Mouse (Mus musculus): ENCODE measurements around the gene Mvd. TPM values are rescaled to one million over a fixed set of nuclear protein-coding genes. Genes with fewer than 3 reads are reported as not detected.

Gene Mvd
- total and polyA plus RNA-seq, 2 experiments from 2014 or later, result 5.3 to 11.4 TPM

DNA sequence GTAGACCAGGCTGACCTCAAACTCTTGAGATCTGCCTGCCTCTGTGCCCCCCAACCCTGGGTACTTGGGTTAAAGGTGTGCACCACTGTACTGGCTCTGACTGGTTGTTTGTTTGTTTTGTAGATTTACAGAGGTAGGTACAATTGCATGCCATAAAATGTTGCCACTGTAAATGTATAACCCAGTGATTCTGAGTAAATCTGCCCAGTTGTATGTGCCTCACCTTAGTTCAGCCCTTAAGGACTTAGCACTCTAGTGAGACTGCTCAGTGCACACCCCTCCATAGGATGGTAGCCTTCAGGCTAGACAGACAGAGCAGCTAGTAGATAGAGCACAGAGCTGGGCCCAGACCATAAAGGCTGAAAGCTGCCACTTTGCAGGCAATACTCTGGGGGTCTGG is 49.5 kb downstream of the Mvd start:
- H3K4me1 ChIP-seq (ENCODE audit: control insufficient read depth, insufficient read depth), result no peaks in the 10 kb centered on the region
- peaks cover 72% of the 10 kb centered on the region for H3K36me3 ChIP-seq (replicated peaks; ENCODE audit: control insufficient read depth, insufficient read depth, low read length)

GRCm38 (mm10) chr8:122390758-122391157 is 52.5 kb downstream of the Mvd start:
- Histone ChIP-seq H3K4me2 (ENCODE audit: low read depth, low read length) (no peak overlapping the region), H3K4me1 (ENCODE audit: control insufficient read depth, insufficient read depth) (no peaks in the 10 kb centered on the region), H3K9me3 (replicated peaks; ENCODE audit: control insufficient read depth, low read length) (no peaks in the 10 kb centered on the region), H3K4me3 (ENCODE audit: low read depth, low read length) (no peak overlapping the region), H3K9ac (replicated peaks; ENCODE audit: low read depth, low read length) (no peak overlapping the region), H3K36me3 (replicated peaks; ENCODE audit: control insufficient read depth, insufficient read depth, low read length) (peaks cover 80% of the 10 kb centered on the region), H3K27me3 (ENCODE audit: control insufficient read depth, insufficient read depth, low read length) (no peaks in the 10 kb centered on the region), H3K27ac (ENCODE audit: low read depth) (no peak overlapping the region)
- no peak for TF ChIP-seq EP300 (IDR thresholded peaks at IDR 0.05; ENCODE audit: low read depth)
- no peak for TF ChIP-seq CTCF (IDR thresholded peaks at IDR 0.05; ENCODE audit: low read depth)
- 79% methylated on average over 3 of the region's 3 CpGs for WGBS
- no peak for ATAC-seq (ENCODE audit: insufficient read depth, low read depth)
- DNase-seq (ENCODE audit: low spot score), result no peak

More for the DNA sequence above, 49.5 kb downstream of the Mvd start:
- no peak overlapping the region for H3K9ac ChIP-seq (replicated peaks; ENCODE audit: low read depth, low read length)
- H3K4me3 ChIP-seq (ENCODE audit: low read depth, low read length), result no peak overlapping the region
- H3K27ac ChIP-seq (ENCODE audit: low read depth), result no peak overlapping the region
- DNase-seq (ENCODE audit: low spot score) (no peak), ATAC-seq (ENCODE audit: insufficient read depth, low read depth) (no peak)
- H3K27me3 ChIP-seq (ENCODE audit: control insufficient read depth, insufficient read depth, low read length), result no peaks in the 10 kb centered on the region
- H3K9me3 ChIP-seq (replicated peaks; ENCODE audit: control insufficient read depth, low read length), result no peaks in the 10 kb centered on the region
- TF ChIP-seq EP300 (IDR thresholded peaks at IDR 0.05; ENCODE audit: low read depth) (no peak), CTCF (IDR thresholded peaks at IDR 0.05; ENCODE audit: low read depth) (no peak)
- H3K4me2 ChIP-seq (ENCODE audit: low read depth, low read length), result no peak overlapping the region

DNA sequence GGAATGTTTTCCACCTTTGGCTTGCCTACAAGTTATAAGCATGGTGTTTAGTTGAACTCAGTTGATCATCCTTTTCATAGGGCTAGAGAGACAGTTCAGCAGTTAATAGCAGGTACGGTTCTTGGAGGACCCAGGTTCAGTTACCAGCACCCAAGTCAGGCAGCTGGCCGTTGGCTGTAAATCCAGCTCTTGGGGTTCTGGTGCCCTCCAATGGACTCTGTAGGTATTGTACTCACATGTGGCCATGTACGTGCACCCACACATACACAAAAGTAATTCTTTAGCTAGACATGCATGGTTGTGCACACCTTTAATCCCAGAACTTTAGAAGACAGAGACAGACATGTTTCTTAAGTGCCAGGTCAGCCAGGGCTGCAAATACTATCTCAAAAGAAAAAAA is 53.9 kb downstream of the Mvd start:
- Histone ChIP-seq H3K27me3 (ENCODE audit: control insufficient read depth, insufficient read depth, low read length) (no peaks in the 10 kb centered on the region), H3K4me1 (ENCODE audit: control insufficient read depth, insufficient read depth) (no peaks in the 10 kb centered on the region), H3K4me2 (ENCODE audit: low read depth, low read length) (no peak overlapping the region), H3K4me3 (ENCODE audit: low read depth, low read length) (no peak overlapping the region), H3K9ac (replicated peaks; ENCODE audit: low read depth, low read length) (no peak overlapping the region), H3K36me3 (replicated peaks; ENCODE audit: control insufficient read depth, insufficient read depth, low read length) (peaks cover 84% of the 10 kb centered on the region), H3K9me3 (replicated peaks; ENCODE audit: control insufficient read depth, low read length) (no peaks in the 10 kb centered on the region), H3K27ac (ENCODE audit: low read depth) (no peak overlapping the region)
- WGBS, result 92% methylated on average over 3 of the region's 3 CpGs
- ATAC-seq (ENCODE audit: insufficient read depth, low read depth) (no peak), DNase-seq (ENCODE audit: low spot score) (no peak)
- TF ChIP-seq EP300 (IDR thresholded peaks at IDR 0.05; ENCODE audit: low read depth) (no peak), CTCF (IDR thresholded peaks at IDR 0.05; ENCODE audit: low read depth) (no peak)

Small RNAs within 50 kb of the gene (microRNA-seq; reads per million reads assigned to microRNA genes)
- gene Gm24366, result not detected

Other genes with a start within 250 kb of the Mvd start
- gene Zfpm1, start 161.3 kb downstream of the Mvd start, total RNA-seq (2014; rRNA removed; ENCODE audit: low replicate concordance), result 28.4 and 45.3 TPM in 2 replicates
- 2.3 and 2.5 TPM in 2 replicates for gene Zfpm1, start 161.3 kb downstream of the Mvd start, polyA plus RNA-seq (2015; fragmentation: Nextera tagmentation; extraction: Ambion mirVana)
- gene Trhr2, start 82.7 kb downstream of the Mvd start, total RNA-seq (2014; rRNA removed; ENCODE audit: low replicate concordance), result not detected in 2 replicates
- gene Trhr2, start 82.7 kb downstream of the Mvd start, polyA plus RNA-seq (2015; fragmentation: Nextera tagmentation; extraction: Ambion mirVana), result not detected in 2 replicates
- 8.4 and 23.1 TPM in 2 replicates for gene Zc3h18, start 66.8 kb downstream of the Mvd start, total RNA-seq (2014; rRNA removed; ENCODE audit: low replicate concordance)
- gene Zc3h18, start 66.8 kb downstream of the Mvd start, polyA plus RNA-seq (2015; fragmentation: Nextera tagmentation; extraction: Ambion mirVana), result 13.9 and 14.4 TPM in 2 replicates
- gene Il17c, start 21.4 kb downstream of the Mvd start, total RNA-seq (2014; rRNA removed; ENCODE audit: low replicate concordance), result not detected in 2 replicates
- not detected in 2 replicates for gene Il17c, start 21.4 kb downstream of the Mvd start, polyA plus RNA-seq (2015; fragmentation: Nextera tagmentation; extraction: Ambion mirVana)
- 126 and 162 TPM in 2 replicates for gene Cyba, start 10.5 kb downstream of the Mvd start, total RNA-seq (2014; rRNA removed; ENCODE audit: low replicate concordance)
- 159 and 160 TPM in 2 replicates for gene Cyba, start 10.5 kb downstream of the Mvd start, polyA plus RNA-seq (2015; fragmentation: Nextera tagmentation; extraction: Ambion mirVana)
- gene Snai3, start 17.3 kb upstream of the Mvd start, total RNA-seq (2014; rRNA removed; ENCODE audit: low replicate concordance), result 1.2 TPM in 1 of 2 replicates, not detected in the other
- 0.61 and 1.6 TPM in 2 replicates for gene Snai3, start 17.3 kb upstream of the Mvd start, polyA plus RNA-seq (2015; fragmentation: Nextera tagmentation; extraction: Ambion mirVana)
- gene Rnf166, start 32.6 kb upstream of the Mvd start, total RNA-seq (2014; rRNA removed; ENCODE audit: low replicate concordance), result 39.7 and 42.7 TPM in 2 replicates
- gene Rnf166, start 32.6 kb upstream of the Mvd start, polyA plus RNA-seq (2015; fragmentation: Nextera tagmentation; extraction: Ambion mirVana), result 39.4 and 45.9 TPM in 2 replicates
- 19.5 and 28.4 TPM in 2 replicates for gene Ctu2, start 32.7 kb upstream of the Mvd start, total RNA-seq (2014; rRNA removed; ENCODE audit: low replicate concordance)
- gene Ctu2, start 32.7 kb upstream of the Mvd start, polyA plus RNA-seq (2015; fragmentation: Nextera tagmentation; extraction: Ambion mirVana), result 20.9 and 24.3 TPM in 2 replicates
- 87.0 and 92.7 TPM in 2 replicates for gene Piezo1, start 107.9 kb upstream of the Mvd start, total RNA-seq (2014; rRNA removed; ENCODE audit: low replicate concordance)
- 8.0 and 10.1 TPM in 2 replicates for gene Piezo1, start 107.9 kb upstream of the Mvd start, polyA plus RNA-seq (2015; fragmentation: Nextera tagmentation; extraction: Ambion mirVana)
- gene Cdt1, start 124.6 kb upstream of the Mvd start, total RNA-seq (2014; rRNA removed; ENCODE audit: low replicate concordance), result 27.5 and 52.3 TPM in 2 replicates
- gene Cdt1, start 124.6 kb upstream of the Mvd start, polyA plus RNA-seq (2015; fragmentation: Nextera tagmentation; extraction: Ambion mirVana), result 9.9 and 10.0 TPM in 2 replicates
- gene Aprt, start 133.5 kb upstream of the Mvd start, total RNA-seq (2014; rRNA removed; ENCODE audit: low replicate concordance), result 106 and 112 TPM in 2 replicates
- gene Aprt, start 133.5 kb upstream of the Mvd start, polyA plus RNA-seq (2015; fragmentation: Nextera tagmentation; extraction: Ambion mirVana), result 104 and 119 TPM in 2 replicates
- gene Galns, start 168.0 kb upstream of the Mvd start, total RNA-seq (2014; rRNA removed; ENCODE audit: low replicate concordance), result 11.6 and 16.1 TPM in 2 replicates
- 5.7 and 7.2 TPM in 2 replicates for gene Galns, start 168.0 kb upstream of the Mvd start, polyA plus RNA-seq (2015; fragmentation: Nextera tagmentation; extraction: Ambion mirVana)
- 3.1 and 5.2 TPM in 2 replicates for gene Trappc2l, start 168.2 kb upstream of the Mvd start, total RNA-seq (2014; rRNA removed; ENCODE audit: low replicate concordance)
- 68.8 and 70.9 TPM in 2 replicates for gene Trappc2l, start 168.2 kb upstream of the Mvd start, polyA plus RNA-seq (2015; fragmentation: Nextera tagmentation; extraction: Ambion mirVana)
- gene Pabpn1l, start 179.3 kb upstream of the Mvd start, total RNA-seq (2014; rRNA removed; ENCODE audit: low replicate concordance), result not detected in 2 replicates
- not detected in 2 replicates for gene Pabpn1l, start 179.3 kb upstream of the Mvd start, polyA plus RNA-seq (2015; fragmentation: Nextera tagmentation; extraction: Ambion mirVana)

Data from heart, postnatal 0 days (tissue).